Mouse (Mus musculus): ENCODE results near the gene Ice2. TPM values are rescaled to one million over a fixed set of nuclear protein-coding genes. Genes with fewer than 3 reads are reported as not detected.
A peak's percentile ranks its signal among the peaks of the same experiment; 100 is the strongest.

Gene Ice2
- total RNA-seq, 4 experiments from 2014 or later: 13.9 to 22.5 (median 18.6) TPM

- DNase-seq: no peak
These were observed 21.8 kb downstream of the Ice2 start for GRCm38 (mm10) chr9:69419476-69419875.

GRCm38 (mm10) chr9:69430531-69430930 lies 32.8 kb downstream of the Ice2 start:
- DNase-seq: no peak

GRCm38 (mm10) chr9:69431863-69432555 lies 34.3 kb downstream of the Ice2 start:
- DNase-seq: no peak

- DNase-seq: no peak
These were observed 37.5 kb downstream of the Ice2 start for GRCm38 (mm10) chr9:69435194-69435593.

- DNase-seq: no peak
These were observed 38.0 kb downstream of the Ice2 start for GRCm38 (mm10) chr9:69435662-69436061.

- no peak for DNase-seq
These were observed 42.2 kb downstream of the Ice2 start for GRCm38 (mm10) chr9:69439805-69440357.

- DNase-seq: no peak
These were observed 44.8 kb downstream of the Ice2 start for GRCm38 (mm10) chr9:69442471-69443038.

- peak; percentile 69 for DNase-seq
These were observed 45.5 kb downstream of the Ice2 start for GRCm38 (mm10) chr9:69443203-69443602.

GRCm38 (mm10) chr9:69448801-69449200 lies 51.1 kb downstream of the Ice2 start:
- no peak for DNase-seq

GRCm38 (mm10) chr9:69450636-69451035 lies 52.9 kb downstream of the Ice2 start:
- DNase-seq: no peak

- DNase-seq: no peak
These were observed 54.4 kb downstream of the Ice2 start for GRCm38 (mm10) chr9:69451886-69452810.

- peak; percentile 92 for DNase-seq
These were observed 55.6 kb downstream of the Ice2 start, which contains the start of gene Anxa2 for GRCm38 (mm10) chr9:69453066-69453900. Gene Anxa2 (plus strand): TSS chr9:69453620.

GRCm38 (mm10) chr9:69453901-69454666 lies 56.4 kb downstream of the Ice2 start:
- DNase-seq: no peak

GRCm38 (mm10) chr9:69454691-69455090 lies 57.0 kb downstream of the Ice2 start:
- no peak for DNase-seq

- no peak for DNase-seq
These were observed 57.7 kb downstream of the Ice2 start for GRCm38 (mm10) chr9:69455391-69455790.

GRCm38 (mm10) chr9:69456406-69457075 lies 58.8 kb downstream of the Ice2 start:
- DNase-seq: no peak

GRCm38 (mm10) chr9:69457143-69457542 lies 59.4 kb downstream of the Ice2 start:
- no peak for DNase-seq

- peak; percentile 92 for DNase-seq
These were observed 60.3 kb downstream of the Ice2 start for GRCm38 (mm10) chr9:69457747-69458625.

- DNase-seq: peak; percentile 72
These were observed 61.3 kb downstream of the Ice2 start for GRCm38 (mm10) chr9:69458982-69459381.

All from adrenal gland, adult 8-10 months (tissue).